Mouse (Mus musculus) limb, embryonic 11.5 days (tissue): ENCODE measurements around the gene Sept6. TPM values are rescaled to one million over a fixed set of nuclear protein-coding genes. Genes with fewer than 3 reads are reported as not detected.
"Not testable (repeated sequence)": the region's sequence is repeated elsewhere in the genome, so short reads cannot be mapped to it uniquely, and the experiment has no call there.

Experiments
- ATAC-seq: fragments of 200-750 bp; cut with Nextera tagmentation; 2 replicates; pipeline ENCODE4 v1.8.0; 2017; ENCODE audit warnings: low read depth; ENCODE audit not compliant: insufficient number of reproducible peaks, low FRiP score, low TSS enrichment
- DNase-seq: peaks from one replicate; pipeline ENCODE4 v3.0.0-alpha.2; 2015; ENCODE audit warnings: low spot score
- H3K27ac ChIP-seq: fragments of 300-500 bp; sonication (generic); replicated peaks from 2 replicates; pipeline ENCODE4 v1.5.1; 2014; ENCODE audit warnings: low read depth, mild to moderate bottlenecking, low read length
- H3K27me3 ChIP-seq: fragments of 300-500 bp; sonication (generic); 2 replicates; pipeline ENCODE4 v1.6.1; 2014; ENCODE audit warnings: mild to moderate bottlenecking, low read length, mixed read lengths; ENCODE audit not compliant: control insufficient read depth, insufficient read depth
- H3K36me3 ChIP-seq: fragments of 300-500 bp; sonication (generic); 2 replicates; pipeline ENCODE4 v1.6.1; 2014; ENCODE audit warnings: mild to moderate bottlenecking, low read length, moderate library complexity, mixed read lengths; ENCODE audit not compliant: control insufficient read depth, insufficient read depth
- H3K4me1 ChIP-seq: fragments of 300-500 bp; sonication (generic); 2 replicates; pipeline ENCODE4 v1.6.1; 2014; ENCODE audit warnings: low read length, mixed read lengths; ENCODE audit not compliant: control insufficient read depth, insufficient read depth
- H3K4me2 ChIP-seq: fragments of 300-500 bp; sonication (generic); 2 replicates; pipeline ENCODE4 v1.6.1; 2014; ENCODE audit warnings: low read depth, mild to moderate bottlenecking, moderate library complexity; ENCODE audit not compliant: severe bottlenecking
- H3K4me3 ChIP-seq: fragments of 300-500 bp; sonication (generic); 2 replicates; pipeline ENCODE4 v1.5.1; 2014; ENCODE audit warnings: low read depth, low read length
- H3K9ac ChIP-seq: fragments of 300-500 bp; sonication (generic); 2 replicates; pipeline ENCODE4 v1.6.1; 2014; ENCODE audit warnings: mild to moderate bottlenecking, low read length
- H3K9me3 ChIP-seq: fragments of 300-500 bp; sonication (generic); 2 replicates; pipeline ENCODE4 v1.6.1; 2016; ENCODE audit warnings: low read length; ENCODE audit not compliant: control insufficient read depth
- WGBS: fragments of 180-500 bp; shearing (Covaris S2); extraction: QIAGEN DNeasy Blood & Tissue Kit; methylation state at CpG from one replicate; pipeline ENCODE4 v1.1.7; 2014; 5-methylcytosine and 5-hydroxymethylcytosine counted together
- polyA plus RNA-seq: library from polyadenylated mRNA; unstranded; fragments of >200 nt; fragmentation: Nextera tagmentation; extraction: Ambion mirVana; gene quantifications from 2 replicates; pipeline ENCODE4 v1.2.1, GENCODE M21; 2014

Gene Sept6
- polyA plus RNA-seq, 1 experiment from 2014 or later: 99.0 TPM

- Histone ChIP-seq H3K36me3 (no peaks in the 10 kb centered on the region), H3K4me2 (no peak overlapping the region), H3K4me3 (no peak overlapping the region), H3K9me3 (no peaks in the 10 kb centered on the region), H3K4me1 (no peaks in the 10 kb centered on the region), H3K9ac (no peak overlapping the region), H3K27me3 (no peaks in the 10 kb centered on the region), H3K27ac (no peak overlapping the region)
- WGBS: 40% methylated on average over 5 of the region's 5 CpGs
- DNase-seq (no peak), ATAC-seq (no peak)
These were observed 85.1 kb downstream of the Sept6 start for GRCm38 (mm10) chrX:36906539-36906938.

- no peaks in the 10 kb centered on the region for H3K36me3 ChIP-seq
- H3K27ac ChIP-seq: no peak overlapping the region; the same call in 1 of the 2 replicates
- peak overlapping the region; percentile 68 for H3K4me2 ChIP-seq
- no peaks in the 10 kb centered on the region for H3K9me3 ChIP-seq
- H3K4me1 ChIP-seq: no peaks in the 10 kb centered on the region
- H3K27me3 ChIP-seq: no peaks in the 10 kb centered on the region
- ATAC-seq (peak; percentile 94), DNase-seq (peak; percentile 88)
- H3K4me3 ChIP-seq: peak overlapping the region; percentile 45
- H3K9ac ChIP-seq: peak overlapping the region; percentile 44
- WGBS: 14% methylated on average over 32 of the region's 32 CpGs
These were observed 88.4 kb downstream of the Sept6 start for GRCm38 (mm10) chrX:36903115-36903768.

- ATAC-seq: peak; percentile 38; the same call in 1 of the 2 replicates
- no peaks in the 10 kb centered on the region for H3K4me1 ChIP-seq
- peak within 1 kb of the TSS; percentile 44 for H3K9ac ChIP-seq
- DNase-seq: peak; percentile 47
- H3K36me3 ChIP-seq: no peaks in the 10 kb centered on the region
- 18% methylated on average over 38 of the region's 47 CpGs for WGBS
- peak within 1 kb of the TSS; percentile 45 for H3K4me3 ChIP-seq
- H3K27ac ChIP-seq: no peak within 1 kb of the TSS; the same call in 1 of the 2 replicates
- no peaks in the 10 kb centered on the region for H3K27me3 ChIP-seq
- no peaks in the 10 kb centered on the region for H3K9me3 ChIP-seq
- H3K4me2 ChIP-seq: peak within 1 kb of the TSS; percentile 68
These were observed 89.1 kb downstream of the Sept6 start, which contains the start of gene Nkrf for GRCm38 (mm10) chrX:36902321-36903114. Gene Nkrf, minus strand, starts transcription at chrX:36902899.

- WGBS: 45% methylated on average over 3 of the region's 3 CpGs
- ATAC-seq: no peak
- H3K9me3 ChIP-seq: no peaks in the 10 kb centered on the region
- H3K4me1 ChIP-seq: no peaks in the 10 kb centered on the region
- peak overlapping the region; percentile 45; the same call in 1 of the 2 replicates for H3K4me3 ChIP-seq
- H3K27me3 ChIP-seq: no peaks in the 10 kb centered on the region
- no peak overlapping the region for H3K9ac ChIP-seq
- no peak overlapping the region for H3K27ac ChIP-seq
- no peak for DNase-seq
- H3K36me3 ChIP-seq: no peaks in the 10 kb centered on the region
- H3K4me2 ChIP-seq: peak overlapping the region; percentile 68
These were observed 89.9 kb downstream of the Sept6 start for GRCm38 (mm10) chrX:36901655-36902054.

GRCm38 (mm10) chrX:36898931-36899330, 92.7 kb downstream of the Sept6 start:
- H3K4me2 ChIP-seq, H3K4me3 ChIP-seq, DNase-seq, H3K9me3 ChIP-seq, ATAC-seq, H3K4me1 ChIP-seq, H3K36me3 ChIP-seq, H3K27ac ChIP-seq, H3K27me3 ChIP-seq, H3K9ac ChIP-seq: not testable (repeated sequence)
- WGBS: 14% methylated on average over 1 of the region's 1 CpGs

GRCm38 (mm10) chrX:36884719-36885118, 106.9 kb downstream of the Sept6 start:
- H3K36me3 ChIP-seq: no peaks in the 10 kb centered on the region; the same call in 1 of the 2 replicates
- DNase-seq: peak; percentile 29

GRCm38 (mm10) chrX:36874704-36875128, 116.9 kb downstream of the Sept6 start:
- ATAC-seq (peak; percentile 55; the same call in 1 of the 2 replicates), DNase-seq (no peak)
- 13% methylated on average over 30 of the region's 36 CpGs for WGBS
- Histone ChIP-seq H3K27ac (peak overlapping the region; percentile 56; the same call in 1 of the 2 replicates), H3K4me3 (peak overlapping the region; percentile 65), H3K4me2 (peak overlapping the region; percentile 54), H3K9me3 (no peaks in the 10 kb centered on the region), H3K27me3 (no peaks in the 10 kb centered on the region), H3K36me3 (no peaks in the 10 kb centered on the region), H3K4me1 (0 out of 2 replicates have a peak, but pooled peaks cover 2% of the 10 kb centered on the region), H3K9ac (peak overlapping the region; percentile 78)

More at GRCm38 (mm10) chrX:36884719-36885118, 106.9 kb downstream of the Sept6 start:
- no peak for ATAC-seq
- Histone ChIP-seq H3K4me3 (no peak overlapping the region), H3K4me2 (no peak overlapping the region), H3K9me3 (no peaks in the 10 kb centered on the region), H3K27me3 (no peaks in the 10 kb centered on the region), H3K27ac (no peak overlapping the region), H3K4me1 (no peaks in the 10 kb centered on the region), H3K9ac (no peak overlapping the region)
- 93% methylated on average over 1 of the region's 1 CpGs for WGBS

GRCm38 (mm10) chrX:36874178-36874696, 117.4 kb downstream of the Sept6 start:
- Histone ChIP-seq H3K27me3 (no peaks in the 10 kb centered on the region), H3K27ac (peak overlapping the region; percentile 56; the same call in 1 of the 2 replicates), H3K4me1 (0 out of 2 replicates have a peak, but pooled peaks cover 2% of the 10 kb centered on the region), H3K4me2 (peak overlapping the region; percentile 24; the same call in 1 of the 2 replicates), H3K36me3 (no peaks in the 10 kb centered on the region), H3K9me3 (no peaks in the 10 kb centered on the region), H3K4me3 (peak overlapping the region; percentile 65), H3K9ac (peak overlapping the region; percentile 78)
- peak; percentile 95 for ATAC-seq
- peak; percentile 89 for DNase-seq
- 10% methylated on average over 48 of the region's 57 CpGs for WGBS
